Mouse (Mus musculus) CH12.LX (cell line): ENCODE measurements around the gene Fam178b. TPM values are rescaled to one million over a fixed set of nuclear protein-coding genes. Genes with fewer than 3 reads are reported as not detected.

Experiments used
- DNase-seq: peaks from one replicate; pipeline ENCODE4 v3.0.0-alpha.2; 2013; ENCODE audit errors: extremely low read depth
- H3K27ac ChIP-seq: 2 replicates; pipeline ENCODE4 v1.5.1; 2012; ENCODE audit warnings: low read depth, mild to moderate bottlenecking, control low read depth, moderate library complexity; ENCODE audit not compliant: insufficient read depth
- H3K27me3 ChIP-seq: replicated peaks from 2 replicates; pipeline ENCODE3; 2012; ENCODE audit warnings: inconsistent platforms
- H3K36me3 ChIP-seq, 2 experiments: replicated peaks in 1 of 2; 2 replicates each; pipeline versions ENCODE3 to v1.6.1; 2012; ENCODE audit warnings: inconsistent platforms in 1 of 2, low read length in 1 of 2, mild to moderate bottlenecking in 1 of 2, mixed read lengths in 1 of 2, moderate library complexity in 1 of 2; ENCODE audit not compliant: control insufficient read depth in 1 of 2, insufficient read depth in 1 of 2
- H3K4me1 ChIP-seq, 2 experiments: 2 replicates each; pipeline ENCODE4 v1.6.1; 2012; ENCODE audit warnings: inconsistent platforms in 1 of 2, moderate library complexity in 1 of 2; ENCODE audit not compliant: insufficient read depth in 2 of 2, control insufficient read depth in 1 of 2
- H3K4me2 ChIP-seq: 2 replicates; pipeline ENCODE4 v1.6.1; 2012; ENCODE audit warnings: low read depth, mild to moderate bottlenecking, control low read depth; ENCODE audit not compliant: poor library complexity, insufficient read depth, severe bottlenecking
- H3K4me3 ChIP-seq, 3 experiments: fragments of 150-350 bp in 1 of 3; sonication (generic) in 1 of 3; replicated peaks in 1 of 3; 2 replicates each; pipeline versions ENCODE3 to v1.5.1; 2011 to 2012; ENCODE audit warnings: low read depth in 2 of 3, low read length in 2 of 3, mild to moderate bottlenecking in 2 of 3, moderate library complexity in 2 of 3, control low read depth in 1 of 3, improper control_type of control experiment in 1 of 3, inconsistent platforms in 1 of 3, mixed read lengths in 1 of 3; ENCODE audit not compliant: poor library complexity in 1 of 3
- H3K79me2 ChIP-seq: replicated peaks from 2 replicates; pipeline ENCODE4 v1.6.1; 2012; ENCODE audit warnings: mild to moderate bottlenecking, moderate library complexity; ENCODE audit not compliant: control insufficient read depth, poor library complexity, insufficient read depth, severe bottlenecking; ENCODE audit errors: extremely low read depth
- H3K9ac ChIP-seq: 2 replicates; pipeline ENCODE4 v1.6.1; 2012; ENCODE audit warnings: low read depth, mild to moderate bottlenecking, control low read depth, moderate library complexity; ENCODE audit not compliant: insufficient read depth
- H3K9me3 ChIP-seq: replicated peaks from 2 replicates; pipeline ENCODE3; 2012; ENCODE audit warnings: low read length, inconsistent platforms, mixed read lengths
- CHD1 ChIP-seq: IDR thresholded peaks from 2 replicates; pipeline ENCODE4 v1.6.1; 2012; ENCODE audit warnings: low read depth, low read length, improper control_type of control experiment, inconsistent platforms
- CHD2 ChIP-seq: IDR thresholded peaks from 2 replicates; pipeline ENCODE4 v1.6.1; 2011; ENCODE audit warnings: low read length, improper control_type of control experiment
- E2F4 ChIP-seq: IDR thresholded peaks from 2 replicates; pipeline ENCODE4 v1.6.1; 2011; ENCODE audit warnings: low read depth, low read length, improper control_type of control experiment; ENCODE audit not compliant: insufficient replicate concordance
- ETS1 ChIP-seq: conservative IDR thresholded peaks from 2 replicates; pipeline ENCODE4 v1.6.1; 2012; ENCODE audit warnings: low read depth, mild to moderate bottlenecking, inconsistent platforms, low read length, improper control_type of control experiment, moderate library complexity
- GABPA ChIP-seq: IDR thresholded peaks from 2 replicates; pipeline ENCODE4 v1.6.1; 2012; ENCODE audit warnings: low read depth, low read length, improper control_type of control experiment, inconsistent platforms; ENCODE audit not compliant: insufficient replicate concordance
- HCFC1 ChIP-seq: IDR thresholded peaks from 2 replicates; pipeline ENCODE4 v1.6.1; 2012; ENCODE audit warnings: low read depth, mild to moderate bottlenecking, inconsistent platforms, low read length, improper control_type of control experiment
- JUN ChIP-seq: IDR thresholded peaks from 2 replicates; pipeline ENCODE4 v1.6.1; 2011; ENCODE audit warnings: low read depth, mild to moderate bottlenecking, low read length, improper control_type of control experiment, moderate library complexity; ENCODE audit not compliant: insufficient read depth
- MAFK ChIP-seq: IDR thresholded peaks from 2 replicates; pipeline ENCODE4 v1.6.1; 2011; ENCODE audit warnings: low read length, improper control_type of control experiment; ENCODE audit not compliant: insufficient replicate concordance
- MAX ChIP-seq: IDR thresholded peaks from 2 replicates; pipeline ENCODE4 v1.6.1; 2011; ENCODE audit warnings: low read length, improper control_type of control experiment
- MAZ ChIP-seq: IDR thresholded peaks from 2 replicates; pipeline ENCODE4 v1.6.1; 2012; ENCODE audit warnings: low read depth, mild to moderate bottlenecking, inconsistent platforms, low read length, improper control_type of control experiment, moderate library complexity
- MEF2A ChIP-seq: IDR thresholded peaks from 2 replicates; pipeline ENCODE4 v1.6.1; 2014; ENCODE audit warnings: low read depth, mild to moderate bottlenecking, inconsistent platforms, low read length, improper control_type of control experiment, borderline replicate concordance
- MXI1 ChIP-seq: IDR thresholded peaks from 2 replicates; pipeline ENCODE4 v1.6.1; 2011; ENCODE audit warnings: mild to moderate bottlenecking, low read depth, low read length, improper control_type of control experiment
- POLR2AphosphoS2 ChIP-seq: IDR thresholded peaks from 2 replicates; pipeline ENCODE4 v1.6.1; 2011; ENCODE audit warnings: low read depth, low read length, improper control_type of control experiment
- RAD21 ChIP-seq: IDR thresholded peaks from 2 replicates; pipeline ENCODE4 v1.6.1; 2011; ENCODE audit warnings: low read depth, mild to moderate bottlenecking, low read length, improper control_type of control experiment, moderate library complexity
- RCOR1 ChIP-seq: conservative IDR thresholded peaks from 2 replicates; pipeline ENCODE4 v1.6.1; 2012; ENCODE audit warnings: low read depth, mild to moderate bottlenecking, inconsistent platforms, low read length, improper control_type of control experiment
- SMC3 ChIP-seq: IDR thresholded peaks from 2 replicates; pipeline ENCODE4 v1.6.1; 2011; ENCODE audit warnings: low read depth, low read length, improper control_type of control experiment
- USF1 ChIP-seq: IDR thresholded peaks from 2 replicates; pipeline ENCODE4 v1.6.1; 2014; ENCODE audit warnings: low read depth, mild to moderate bottlenecking, inconsistent platforms, low read length, improper control_type of control experiment
- USF2 ChIP-seq: conservative IDR thresholded peaks from 2 replicates; pipeline ENCODE4 v1.6.1; 2011; ENCODE audit warnings: low read depth, low read length, improper control_type of control experiment
- ZC3H11A ChIP-seq: IDR thresholded peaks from 2 replicates; pipeline ENCODE4 v1.6.1; 2012; ENCODE audit warnings: low read depth, mild to moderate bottlenecking, inconsistent platforms, low read length, improper control_type of control experiment
- ZMIZ1 ChIP-seq: IDR thresholded peaks from 2 replicates; pipeline ENCODE4 v1.6.1; 2012; ENCODE audit warnings: low read depth, mild to moderate bottlenecking, inconsistent platforms, low read length, improper control_type of control experiment
- dilution Hi-C: fragments of 300-500 bp; cut with MboI; formaldehyde crosslinking; loops from 2 replicates; pipeline ENCODE4 v1.14.3; 2020; ENCODE audit warnings: low sequenced_read_pairs; ENCODE audit not compliant: extremely low pct_unique_long_range_greater_than_20kb, extremely low pct_ligation_motif_present
- in situ Hi-C: fragments of 300-500 bp; cut with MboI; formaldehyde crosslinking; loops from 3 replicates; pipeline ENCODE4 v1.14.3; 2019; ENCODE audit warnings: low sequenced_read_pairs, low pct_ligation_motif_present, low pct_unique_long_range_greater_than_20kb, mixed read lengths
- polyA plus RNA-seq: library from polyadenylated mRNA; unstranded; fragments of >175 nt; gene quantifications from 2 replicates; pipeline ENCODE4 v1.2.1, GENCODE M21; 2012; ENCODE audit warnings: low read depth; ENCODE audit not compliant: insufficient read length
- total RNA-seq, 2 experiments: library from RNA; depleted of rRNA; stranded (reverse); fragments of 300-350 nt in 1 of 2; fragments of >200 nt in 1 of 2; gene quantifications; 2 replicates each; pipeline ENCODE4 v1.2.3; 2012 to 2014

Gene Fam178b
- total and polyA plus RNA-seq, 3 experiments = 0.50 TPM; not detected in 2

GRCm38 (mm10) chr1:36604254-36605156 lies 78.5 kb downstream of the Fam178b start:
- dilution Hi-C loops = no loop called here
- TF ChIP-seq JUN (no peak), RAD21 (no peak), MEF2A (no peak), MXI1 (no peak), MAZ (no peak), E2F4 (no peak)
- Histone ChIP-seq H3K4me2 (no peak overlapping the region), H3K9me3 (no peaks in the 10 kb centered on the region), H3K4me1 (peaks cover 0 to 12% of the 10 kb centered on the region in 2 experiments; a peak in 2 of 4 replicates), H3K36me3 (no peaks in the 10 kb centered on the region), H3K79me2 (no peaks in the 10 kb centered on the region), H3K4me3 (no peak overlapping the region), H3K27me3 (no peaks in the 10 kb centered on the region), H3K9ac (no peak overlapping the region), H3K27ac (no peak overlapping the region)
- DNase-seq = no peak
- in situ Hi-C loops = loop anchor here (5.0 kb wide), 1 partner anchor 37 kb away; no protein-coding TSS in a partner anchor

- H3K36me3 ChIP-seq = no peaks in the 10 kb centered on the region
- no peak overlapping the region for H3K4me2 ChIP-seq
- H3K9ac ChIP-seq = no peak overlapping the region
- H3K4me1 ChIP-seq = peaks cover 0 to 18% of the 10 kb centered on the region in 2 experiments; a peak in 2 of 4 replicates
- H3K27ac ChIP-seq = no peak overlapping the region
- no peaks in the 10 kb centered on the region for H3K79me2 ChIP-seq
- no peak for DNase-seq
- TF ChIP-seq HCFC1 = no peak
- no peak for TF ChIP-seq MAFK
- TF ChIP-seq POLR2AphosphoS2 = no peak
- no peak for TF ChIP-seq MAZ
- no peak for TF ChIP-seq MXI1
- TF ChIP-seq MAX = no peak
- TF ChIP-seq GABPA = no peak
- dilution Hi-C loops = no loop called here
- H3K4me3 ChIP-seq = no peak overlapping the region
- H3K9me3 ChIP-seq = no peaks in the 10 kb centered on the region
- in situ Hi-C loops = loop anchor here (5.0 kb wide), 1 partner anchor 36 kb away; no protein-coding TSS in a partner anchor
- H3K27me3 ChIP-seq = no peaks in the 10 kb centered on the region
Measured at GRCm38 (mm10) chr1:36603361-36603760, 79.6 kb downstream of the Fam178b start.

GRCm38 (mm10) chr1:36602271-36602670 lies 80.7 kb downstream of the Fam178b start:
- DNase-seq = no peak
- in situ Hi-C loops = loop anchor here (5.0 kb wide), 1 partner anchor 35 kb away; no protein-coding TSS in a partner anchor
- no peaks in the 10 kb centered on the region for H3K9me3 ChIP-seq
- no peak overlapping the region for H3K27ac ChIP-seq
- no peaks in the 10 kb centered on the region for H3K27me3 ChIP-seq
- no peaks in the 10 kb centered on the region for H3K79me2 ChIP-seq
- H3K9ac ChIP-seq = no peak overlapping the region
- no peaks in the 10 kb centered on the region for H3K36me3 ChIP-seq
- H3K4me2 ChIP-seq = no peak overlapping the region
- peaks cover 0 to 18% of the 10 kb centered on the region in 2 experiments; a peak in 2 of 4 replicates for H3K4me1 ChIP-seq
- dilution Hi-C loops = no loop called here
- no peak overlapping the region for H3K4me3 ChIP-seq
- TF ChIP-seq HCFC1 = no peak
- TF ChIP-seq JUN = no peak
- TF ChIP-seq ZMIZ1 = no peak
- TF ChIP-seq ZC3H11A = no peak
- TF ChIP-seq SMC3 = no peak
- no peak for TF ChIP-seq USF2
- TF ChIP-seq CHD2 = no peak
- no peak for TF ChIP-seq E2F4
- TF ChIP-seq USF1 = no peak
- TF ChIP-seq RAD21 = no peak
- TF ChIP-seq ETS1 = no peak
- no peak for TF ChIP-seq GABPA
- no peak for TF ChIP-seq CHD1
- TF ChIP-seq MXI1 = no peak
- no peak for TF ChIP-seq RCOR1
- TF ChIP-seq MAZ = no peak
